Mouse (Mus musculus) liver, embryonic 15.5 days (tissue): Measurements from ENCODE around the gene Lysmd4. TPM values are rescaled to one million over a fixed set of nuclear protein-coding genes. Genes with fewer than 3 reads are reported as not detected.

Experiments used
- ATAC-seq: fragments of 200-750 bp; cut with Nextera tagmentation; 2 replicates; pipeline ENCODE4 v1.8.0; 2017; ENCODE audit warnings: moderate number of reproducible peaks, mild to moderate bottlenecking, moderate library complexity; ENCODE audit not compliant: insufficient read depth
- H3K27ac ChIP-seq: fragments of 300-500 bp; sonication (generic); replicated peaks from 2 replicates; pipeline ENCODE4 v1.5.1; 2015; ENCODE audit warnings: mild to moderate bottlenecking, inconsistent platforms
- H3K27me3 ChIP-seq: fragments of 300-500 bp; sonication (generic); 2 replicates; pipeline ENCODE4 v1.6.1; 2015; ENCODE audit warnings: mild to moderate bottlenecking, inconsistent platforms
- H3K36me3 ChIP-seq: fragments of 300-500 bp; sonication (generic); replicated peaks from 2 replicates; pipeline ENCODE4 v1.6.1; 2015; ENCODE audit warnings: moderate library complexity, mild to moderate bottlenecking, inconsistent platforms
- H3K4me1 ChIP-seq: fragments of 300-500 bp; sonication (generic); replicated peaks from 2 replicates; pipeline ENCODE4 v1.6.1; 2015; ENCODE audit warnings: inconsistent platforms
- H3K4me2 ChIP-seq: fragments of 300-500 bp; sonication (generic); 2 replicates; pipeline ENCODE4 v1.6.1; 2015; ENCODE audit warnings: moderate library complexity, mild to moderate bottlenecking, inconsistent platforms
- H3K4me3 ChIP-seq: fragments of 300-500 bp; sonication (generic); replicated peaks from 2 replicates; pipeline ENCODE4 v1.5.1; 2015; ENCODE audit warnings: mild to moderate bottlenecking, inconsistent platforms
- H3K9ac ChIP-seq: fragments of 300-500 bp; sonication (generic); 2 replicates; pipeline ENCODE4 v1.6.1; 2015; ENCODE audit warnings: moderate library complexity, mild to moderate bottlenecking, inconsistent platforms
- H3K9me3 ChIP-seq: fragments of 300-500 bp; sonication (generic); replicated peaks from 2 replicates; pipeline ENCODE4 v1.6.1; 2016; ENCODE audit warnings: inconsistent platforms
- WGBS: fragments of 180-500 bp; shearing (Covaris S2); methylation state at CpG from one replicate; pipeline ENCODE4 v1.1.7; 2015; ENCODE audit warnings: mixed read lengths; ENCODE audit not compliant: insufficient replicate concordance; 5-methylcytosine and 5-hydroxymethylcytosine counted together
- polyA plus RNA-seq: library from polyadenylated mRNA; unstranded; fragments of >200 nt; fragmentation: Nextera tagmentation; extraction: Ambion mirVana; gene quantifications from 2 replicates; pipeline ENCODE4 v1.2.1, GENCODE M21; 2015

Gene Lysmd4
- polyA plus RNA-seq, 1 experiment from 2014 or later, result 3.2 TPM

- Histone ChIP-seq H3K36me3 (no peaks in the 10 kb centered on the region), H3K4me3 (no peak overlapping the region), H3K9me3 (no peaks in the 10 kb centered on the region), H3K4me1 (no peaks in the 10 kb centered on the region; the same call in 1 of the 2 replicates), H3K4me2 (no peak overlapping the region), H3K27ac (no peak overlapping the region), H3K27me3 (no peaks in the 10 kb centered on the region), H3K9ac (no peak overlapping the region)
- ATAC-seq, result no peak
- 83% methylated on average over 6 of the region's 6 CpGs for WGBS
These were observed 61.2 kb downstream of the Lysmd4 start for GRCm38 (mm10) chr7:67283581-67283980.

GRCm38 (mm10) chr7:67287456-67287855, 65.1 kb downstream of the Lysmd4 start:
- no peaks in the 10 kb centered on the region; the same call in 1 of the 2 replicates for H3K4me1 ChIP-seq
- H3K27me3 ChIP-seq, result no peaks in the 10 kb centered on the region
- no peak overlapping the region for H3K4me2 ChIP-seq
- no peaks in the 10 kb centered on the region for H3K36me3 ChIP-seq
- H3K9me3 ChIP-seq, result no peaks in the 10 kb centered on the region
- no peak for ATAC-seq
- no peak overlapping the region for H3K4me3 ChIP-seq
- 86% methylated on average over 4 of the region's 4 CpGs for WGBS
- no peak overlapping the region for H3K27ac ChIP-seq
- H3K9ac ChIP-seq, result no peak overlapping the region

GRCm38 (mm10) chr7:67291356-67291755, 69.0 kb downstream of the Lysmd4 start:
- H3K4me1 ChIP-seq, result no peaks in the 10 kb centered on the region
- H3K9ac ChIP-seq, result no peak overlapping the region
- 44% methylated on average over 1 of the region's 1 CpGs for WGBS
- H3K4me3 ChIP-seq, result no peak overlapping the region
- no peaks in the 10 kb centered on the region for H3K9me3 ChIP-seq
- ATAC-seq, result no peak
- no peaks in the 10 kb centered on the region for H3K36me3 ChIP-seq
- no peaks in the 10 kb centered on the region for H3K27me3 ChIP-seq
- H3K27ac ChIP-seq, result no peak overlapping the region
- H3K4me2 ChIP-seq, result no peak overlapping the region

- no peak for ATAC-seq
These were observed 74.1 kb downstream of the Lysmd4 start for GRCm38 (mm10) chr7:67296419-67296818.

GRCm38 (mm10) chr7:67304937-67305336, 82.6 kb downstream of the Lysmd4 start:
- no peaks in the 10 kb centered on the region for H3K4me1 ChIP-seq
- H3K27me3 ChIP-seq, result no peaks in the 10 kb centered on the region
- no peak overlapping the region for H3K27ac ChIP-seq
- H3K4me2 ChIP-seq, result no peak overlapping the region
- 60% methylated on average over 3 of the region's 3 CpGs for WGBS
- ATAC-seq, result no peak
- no peaks in the 10 kb centered on the region for H3K36me3 ChIP-seq
- no peaks in the 10 kb centered on the region for H3K9me3 ChIP-seq
- no peak overlapping the region for H3K4me3 ChIP-seq
- H3K9ac ChIP-seq, result no peak overlapping the region

More at GRCm38 (mm10) chr7:67296419-67296818, 74.1 kb downstream of the Lysmd4 start:
- no peak overlapping the region for H3K4me2 ChIP-seq
- no peak overlapping the region for H3K9ac ChIP-seq
- no peak overlapping the region for H3K4me3 ChIP-seq
- no peaks in the 10 kb centered on the region for H3K4me1 ChIP-seq
- H3K36me3 ChIP-seq, result no peaks in the 10 kb centered on the region
- 86% methylated on average over 1 of the region's 1 CpGs for WGBS
- H3K9me3 ChIP-seq, result no peaks in the 10 kb centered on the region
- H3K27ac ChIP-seq, result no peak overlapping the region
- H3K27me3 ChIP-seq, result no peaks in the 10 kb centered on the region

- Histone ChIP-seq H3K9me3 (no peaks in the 10 kb centered on the region), H3K27ac (no peak overlapping the region), H3K36me3 (no peaks in the 10 kb centered on the region), H3K4me1 (no peaks in the 10 kb centered on the region), H3K4me3 (no peak overlapping the region), H3K9ac (no peak overlapping the region), H3K4me2 (no peak overlapping the region), H3K27me3 (no peaks in the 10 kb centered on the region)
- 86% methylated on average over 3 of the region's 3 CpGs for WGBS
- ATAC-seq, result no peak
These were observed 84.7 kb downstream of the Lysmd4 start for GRCm38 (mm10) chr7:67307078-67307477.

- H3K27ac ChIP-seq, result no peak overlapping the region
- H3K4me2 ChIP-seq, result no peak overlapping the region
- H3K9ac ChIP-seq, result no peak overlapping the region
- no peaks in the 10 kb centered on the region for H3K36me3 ChIP-seq
- H3K27me3 ChIP-seq, result no peaks in the 10 kb centered on the region
- WGBS, result 43% methylated on average over 2 of the region's 2 CpGs
- no peak overlapping the region for H3K4me3 ChIP-seq
- H3K4me1 ChIP-seq, result 0 out of 2 replicates have a peak, but pooled peaks cover under 1% of the 10 kb centered on the region
- H3K9me3 ChIP-seq, result no peaks in the 10 kb centered on the region
- ATAC-seq, result no peak
These were observed 85.8 kb downstream of the Lysmd4 start for GRCm38 (mm10) chr7:67308102-67308501.

- no peak overlapping the region for H3K9ac ChIP-seq
- no peak overlapping the region for H3K4me3 ChIP-seq
- WGBS, result 62% methylated on average over 2 of the region's 2 CpGs
- H3K4me2 ChIP-seq, result no peak overlapping the region
- no peak overlapping the region for H3K27ac ChIP-seq
- H3K27me3 ChIP-seq, result no peaks in the 10 kb centered on the region
- no peaks in the 10 kb centered on the region for H3K36me3 ChIP-seq
- H3K4me1 ChIP-seq, result peaks cover 8% of the 10 kb centered on the region; the same call in 1 of the 2 replicates
- no peaks in the 10 kb centered on the region for H3K9me3 ChIP-seq
- no peak for ATAC-seq
These were observed 87.8 kb downstream of the Lysmd4 start for GRCm38 (mm10) chr7:67310151-67310550.

- Histone ChIP-seq H3K36me3 (no peaks in the 10 kb centered on the region), H3K27me3 (no peaks in the 10 kb centered on the region), H3K4me2 (no peak overlapping the region), H3K4me1 (peaks cover 8% of the 10 kb centered on the region; the same call in 1 of the 2 replicates), H3K27ac (no peak overlapping the region), H3K4me3 (no peak overlapping the region), H3K9ac (no peak overlapping the region), H3K9me3 (no peaks in the 10 kb centered on the region)
- WGBS, result 24% methylated on average over 3 of the region's 3 CpGs
- no peak for ATAC-seq
These were observed 90.9 kb downstream of the Lysmd4 start for GRCm38 (mm10) chr7:67313200-67313599.

GRCm38 (mm10) chr7:67318697-67319096, 96.4 kb downstream of the Lysmd4 start:
- Histone ChIP-seq H3K4me3 (no peak overlapping the region), H3K9ac (no peak overlapping the region), H3K9me3 (no peaks in the 10 kb centered on the region), H3K36me3 (no peaks in the 10 kb centered on the region), H3K27me3 (no peaks in the 10 kb centered on the region), H3K4me2 (no peak overlapping the region), H3K4me1 (peaks cover 2% of the 10 kb centered on the region; the same call in 1 of the 2 replicates), H3K27ac (no peak overlapping the region)
- no peak for ATAC-seq

GRCm38 (mm10) chr7:67320359-67320758, 98.0 kb downstream of the Lysmd4 start:
- ATAC-seq, result no peak
- no peaks in the 10 kb centered on the region for H3K36me3 ChIP-seq
- no peaks in the 10 kb centered on the region for H3K9me3 ChIP-seq
- H3K4me1 ChIP-seq, result no peaks in the 10 kb centered on the region
- no peaks in the 10 kb centered on the region for H3K27me3 ChIP-seq
- no peak overlapping the region for H3K27ac ChIP-seq
- 28% methylated on average over 1 of the region's 1 CpGs for whole genome bisulfite sequencing
- no peak overlapping the region for H3K4me3 ChIP-seq
- no peak overlapping the region for H3K9ac ChIP-seq
- H3K4me2 ChIP-seq, result no peak overlapping the region

- 0 out of 2 replicates have a peak, but pooled peaks cover 5% of the 10 kb centered on the region for H3K4me1 ChIP-seq
- no peaks in the 10 kb centered on the region for H3K36me3 ChIP-seq
- no peak overlapping the region for H3K27ac ChIP-seq
- no peak overlapping the region for H3K4me2 ChIP-seq
- no peaks in the 10 kb centered on the region for H3K9me3 ChIP-seq
- WGBS, result 73% methylated on average over 7 of the region's 7 CpGs
- peak; percentile 42; the same call in 1 of the 2 replicates for ATAC-seq
- no peak overlapping the region for H3K4me3 ChIP-seq
- H3K9ac ChIP-seq, result no peak overlapping the region
- H3K27me3 ChIP-seq, result no peaks in the 10 kb centered on the region
These were observed 119.8 kb downstream of the Lysmd4 start for GRCm38 (mm10) chr7:67342067-67342625.
